Mouse (Mus musculus) granulocyte monocyte progenitor cell, adult 5-6 weeks (primary cell): ENCODE results near the gene Cops7a. TPM values are rescaled to one million over a fixed set of nuclear protein-coding genes. Genes with fewer than 3 reads are reported as not detected.

Experiments used
- ATAC-seq: replicated peaks from 2 replicates; pipeline ENCODE4 v1.8.0; 2016; ENCODE audit warnings: mild to moderate bottlenecking, moderate TSS enrichment, inconsistent platforms; ENCODE audit not compliant: poor library complexity, severe bottlenecking
- total RNA-seq, 2 experiments: library from RNA; stranded (forward) in 1 of 2; stranded (reverse) in 1 of 2; fragments of 200-712, 200-1000 nt in 1 of 2; fragments of >200 nt in 1 of 2; fragmentation: Nextera tagmentation in 1 of 2; gene quantifications; 2 replicates each; pipeline ENCODE4 v1.2.3; 2014 to 2017

Cops7a gene
- total RNA-seq, 2 experiments from 2014 or later = 52.0 to 96.6 TPM

- no peak for ATAC-seq
Observed at GRCm38 (mm10) chr6:124920318-124921085, 44.8 kb downstream of the Cops7a start.

GRCm38 (mm10) chr6:124919695-124920317, 45.5 kb downstream of the Cops7a start, which contains the start of gene Ptms:
Gene Ptms (minus strand): TSS chr6:124920103.
- ATAC-seq = peak; percentile 28

DNA sequence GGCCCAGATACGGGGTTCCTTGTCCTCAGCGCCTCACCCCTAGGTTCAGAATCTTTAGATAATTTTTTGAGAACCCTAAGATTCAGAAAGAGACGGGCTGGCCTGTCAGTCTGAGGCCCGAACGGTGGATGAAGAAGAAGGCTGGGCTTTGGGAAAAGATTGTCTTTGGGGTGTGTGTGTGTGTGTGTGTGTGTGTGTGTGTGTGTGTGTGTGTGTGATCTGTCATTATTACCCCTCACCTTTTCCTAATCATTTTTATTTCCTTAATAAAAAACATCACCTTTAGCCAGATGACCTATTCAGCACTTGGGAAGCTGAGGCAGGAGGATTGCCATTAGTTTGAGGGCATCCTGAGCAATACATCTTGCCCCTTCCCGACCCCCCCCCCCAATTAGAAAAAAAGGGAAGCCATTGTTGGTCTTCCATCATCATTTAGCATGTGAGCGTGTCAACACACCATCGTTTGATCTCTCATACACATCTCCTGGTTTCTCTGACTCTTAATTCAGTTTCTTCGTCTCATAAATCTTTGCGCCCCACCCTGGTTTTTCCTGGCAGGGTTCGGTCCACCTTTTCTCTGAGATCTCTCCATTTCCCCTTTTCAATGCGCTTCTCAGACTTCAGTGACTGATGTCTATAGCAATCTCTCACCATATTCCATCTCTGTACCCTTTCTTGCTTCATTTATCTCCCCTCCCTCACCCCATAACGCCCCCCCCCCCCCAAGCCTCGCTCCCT, 46.3 kb downstream of the Cops7a start:
- ATAC-seq = no peak

DNA sequence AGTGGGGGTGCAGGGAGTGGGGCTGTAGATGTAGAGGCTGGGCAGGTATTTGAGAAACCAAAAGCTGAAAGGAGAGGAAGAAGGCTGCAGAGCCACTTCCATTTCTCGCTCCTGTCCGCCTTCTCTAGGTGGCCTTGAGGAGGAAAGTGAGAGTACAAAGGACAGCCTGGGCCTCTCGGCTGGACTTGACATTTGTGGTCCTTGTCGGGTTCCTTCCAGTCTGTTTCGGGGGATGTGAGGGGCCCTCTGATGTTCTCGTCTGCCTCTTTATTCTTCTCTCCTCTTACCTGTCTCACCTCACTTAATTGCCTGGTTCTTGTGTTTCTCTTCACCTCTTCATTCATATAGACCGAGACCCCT, 47.0 kb downstream of the Cops7a start:
- no peak for ATAC-seq

- ATAC-seq = peak; percentile 13; the same call in 1 of the 2 replicates
Observed at GRCm38 (mm10) chr6:124917518-124918330, 47.6 kb downstream of the Cops7a start.

DNA sequence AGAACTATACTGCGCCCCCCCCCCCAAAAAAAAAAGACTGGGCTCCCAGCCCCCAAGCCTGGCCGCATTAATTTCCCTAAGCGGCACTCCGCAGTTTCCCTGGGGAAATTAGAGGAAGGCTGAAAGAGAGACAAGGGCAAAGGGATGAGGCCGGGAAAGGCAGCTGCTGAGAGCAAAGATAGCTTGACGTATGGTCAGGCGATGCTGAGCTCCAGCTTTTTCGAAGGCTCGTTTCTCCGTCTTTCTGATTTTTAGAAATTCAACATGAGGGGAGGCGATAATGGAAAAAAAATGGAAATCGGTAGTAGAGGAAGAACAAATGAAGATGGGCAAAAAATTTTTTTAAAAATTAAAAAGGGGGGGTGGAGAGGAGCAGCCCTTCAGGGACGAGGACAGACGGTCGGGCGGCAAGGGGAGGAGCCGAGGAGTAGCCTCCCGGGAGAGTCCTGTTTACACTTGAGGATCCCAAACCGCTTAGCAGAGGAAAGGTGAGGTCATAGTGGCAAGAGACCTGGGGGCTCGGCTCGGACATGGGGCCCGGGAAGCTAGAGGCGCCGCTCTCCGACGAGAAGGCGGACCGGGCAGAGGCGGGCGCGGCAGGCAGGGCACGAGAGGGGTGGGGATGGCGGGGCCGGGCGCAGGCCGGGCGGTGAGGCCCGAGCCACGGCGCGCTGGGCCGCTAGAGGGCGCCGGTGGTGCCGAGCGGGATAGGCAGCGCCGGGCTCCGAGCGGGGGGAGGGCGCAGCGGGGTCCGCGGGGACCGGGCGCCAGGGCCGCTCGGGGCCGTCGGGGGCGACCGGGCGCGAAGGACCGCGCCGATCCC, 48.4 kb downstream of the Cops7a start:
- peak; percentile 68 for ATAC-seq

DNA sequence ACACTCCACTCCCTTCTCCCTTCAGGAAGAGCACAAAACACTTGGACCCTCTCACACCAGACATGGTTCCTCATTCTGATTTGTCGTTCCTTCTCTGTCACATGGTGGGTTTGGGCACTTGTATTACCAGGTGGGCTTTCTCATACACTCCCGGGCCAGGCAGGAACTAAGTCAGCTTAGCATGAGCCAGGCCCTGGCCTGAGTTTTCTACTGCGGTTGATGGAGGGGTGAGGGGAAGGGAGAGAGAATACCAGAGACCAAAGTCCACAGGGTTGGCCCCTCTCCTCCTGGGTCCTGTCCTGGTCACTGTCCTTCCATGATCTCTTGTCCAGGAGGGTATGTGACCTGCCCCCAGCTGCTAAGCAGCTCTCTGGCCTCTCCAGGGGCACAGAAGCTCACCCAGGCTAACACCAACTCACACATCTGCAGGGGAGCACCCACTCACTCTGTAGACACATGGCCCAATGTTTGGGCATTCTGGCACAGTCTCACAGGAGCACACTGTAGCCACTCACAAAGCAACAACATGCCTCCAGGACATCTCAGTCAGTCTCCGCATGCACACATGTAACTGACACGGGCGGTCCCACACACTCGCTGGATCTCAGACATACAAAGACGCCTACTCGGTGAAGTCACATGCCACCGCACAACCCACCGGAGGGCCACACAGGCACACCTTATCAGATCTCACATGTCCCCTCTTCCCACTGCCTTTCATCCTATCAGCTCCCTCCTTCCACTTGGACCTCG, 49.2 kb downstream of the Cops7a start:
- 0 out of 2 replicates have a peak, but pooled peaks have one; percentile 12 for ATAC-seq

- no peak for ATAC-seq
Observed at GRCm38 (mm10) chr6:124915160-124915941, 50.0 kb downstream of the Cops7a start.

DNA sequence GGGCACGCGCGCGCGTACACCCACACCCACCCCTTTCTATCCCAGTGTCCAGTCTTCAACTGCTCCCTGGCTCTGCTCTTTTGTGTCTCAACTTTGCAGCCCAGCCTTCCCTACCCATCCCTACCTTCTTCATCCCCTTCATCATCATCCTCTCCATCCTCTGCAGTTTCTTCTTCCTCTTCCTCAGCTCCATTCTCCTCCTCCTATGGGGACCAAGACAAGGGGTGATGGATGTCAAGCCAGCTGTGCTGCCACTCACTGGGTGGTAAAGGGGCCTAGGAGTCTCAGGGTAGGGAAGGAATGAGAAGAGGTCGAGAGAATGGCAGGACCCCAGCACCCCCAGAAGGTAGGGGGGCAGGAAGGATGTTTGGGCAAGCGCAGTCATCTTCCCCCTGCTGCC, 50.8 kb downstream of the Cops7a start:
- no peak for ATAC-seq

GRCm38 (mm10) chr6:124913721-124914285, 51.5 kb downstream of the Cops7a start:
- ATAC-seq = no peak

DNA sequence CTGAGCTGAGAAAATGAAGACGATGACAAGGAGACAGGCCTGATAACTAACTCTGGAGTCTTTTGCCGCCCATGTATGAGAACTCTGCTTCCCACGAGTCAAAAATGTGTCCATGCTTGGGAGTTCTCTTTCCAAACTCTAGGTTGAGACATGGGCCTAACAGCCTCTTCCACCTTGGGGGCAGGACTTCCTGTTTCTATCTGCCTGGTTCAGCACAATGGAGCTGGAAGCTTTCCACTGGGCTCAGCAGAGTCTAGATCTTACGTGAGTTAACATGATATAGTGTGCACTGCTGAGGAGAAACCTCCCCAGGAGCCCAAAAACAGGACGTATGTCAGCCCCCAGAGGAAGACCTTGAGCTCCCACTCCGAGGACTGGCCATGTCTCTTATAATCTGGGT, 52.1 kb downstream of the Cops7a start:
- ATAC-seq = peak; percentile 38

DNA sequence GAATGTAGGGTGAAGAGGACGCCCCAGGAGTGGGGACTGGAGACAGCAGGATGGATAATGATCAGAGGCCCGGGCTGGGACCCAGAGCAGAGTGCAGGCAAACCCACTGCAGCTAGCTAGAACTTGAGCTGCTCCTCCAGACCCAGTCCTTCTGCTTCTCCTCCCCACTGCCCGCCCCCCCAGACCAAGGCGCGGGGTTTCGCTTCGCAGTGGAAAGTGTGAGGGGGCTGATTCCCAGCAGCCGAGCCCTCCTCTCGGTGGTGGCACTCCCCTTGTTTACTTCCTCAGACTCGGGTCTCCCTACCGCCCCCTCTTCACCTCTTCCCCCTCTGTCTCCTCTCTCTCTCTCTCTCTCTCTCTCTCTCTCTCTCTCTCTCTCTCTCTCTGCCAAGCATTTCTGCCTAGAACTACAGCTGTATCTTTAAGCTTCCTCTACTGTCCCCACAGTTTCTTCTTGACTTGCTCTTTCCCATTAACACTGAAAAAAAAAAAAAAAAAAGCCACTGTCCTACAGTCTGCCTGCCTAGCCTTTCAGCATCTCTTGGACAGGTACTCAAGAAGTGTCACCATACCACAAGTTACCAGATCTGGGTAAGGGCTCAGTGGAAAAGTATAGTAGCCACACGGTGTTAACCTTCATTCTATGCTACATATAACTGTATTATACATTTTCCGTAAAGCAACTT, 53.7 kb downstream of the Cops7a start, which contains the start of gene Lag3:
Gene Lag3 (minus strand): TSS at position 173 of the 686 bp plus-strand sequence.
- peak; percentile 58 for ATAC-seq

DNA sequence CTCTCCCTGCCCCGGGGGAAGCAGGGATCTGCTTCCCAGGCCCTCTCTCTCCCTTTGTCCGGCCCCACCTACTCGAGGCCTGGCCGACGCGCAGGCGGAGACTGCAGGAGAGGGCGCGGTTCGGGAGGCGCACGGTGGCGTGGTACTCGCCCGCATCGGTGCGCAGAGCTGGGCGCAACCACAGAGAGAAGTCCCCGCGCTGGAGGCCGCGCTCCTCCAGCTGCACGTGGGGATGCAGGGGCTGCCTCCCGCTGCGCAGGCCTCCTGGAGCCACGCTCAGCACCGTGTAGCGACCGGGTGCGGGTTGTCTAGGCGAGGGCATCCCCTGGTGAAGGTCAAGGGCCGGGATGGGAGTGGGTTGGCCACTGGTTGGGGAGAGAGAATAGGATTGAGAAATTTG, 55.3 kb downstream of the Cops7a start:
- peak; percentile 23; the same call in 1 of the 2 replicates for ATAC-seq
